Mouse (Mus musculus): Measurements from ENCODE around the gene Rras.

Rras gene

DNA sequence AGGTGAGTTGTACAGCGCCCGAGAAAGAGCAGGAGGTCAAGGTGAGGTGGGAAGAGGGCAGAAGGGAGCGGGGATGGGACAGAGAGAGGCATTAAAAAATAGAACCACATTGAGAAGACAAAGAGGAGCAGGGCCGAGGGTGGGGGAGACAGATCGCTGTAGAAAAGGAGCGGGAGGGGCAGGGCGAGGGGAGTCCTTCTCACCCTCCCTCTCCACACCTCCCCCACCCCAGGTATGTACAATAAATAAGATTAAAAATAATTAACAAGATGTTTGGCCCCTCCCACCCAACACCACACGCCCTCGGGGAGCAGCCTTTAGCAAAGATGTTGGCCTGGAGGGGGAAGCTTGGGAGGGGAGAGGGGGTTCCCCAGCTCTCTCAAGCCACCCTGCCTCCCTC, 10.0 kb downstream of the Rras start:
- no peak for DNase-seq

DNA sequence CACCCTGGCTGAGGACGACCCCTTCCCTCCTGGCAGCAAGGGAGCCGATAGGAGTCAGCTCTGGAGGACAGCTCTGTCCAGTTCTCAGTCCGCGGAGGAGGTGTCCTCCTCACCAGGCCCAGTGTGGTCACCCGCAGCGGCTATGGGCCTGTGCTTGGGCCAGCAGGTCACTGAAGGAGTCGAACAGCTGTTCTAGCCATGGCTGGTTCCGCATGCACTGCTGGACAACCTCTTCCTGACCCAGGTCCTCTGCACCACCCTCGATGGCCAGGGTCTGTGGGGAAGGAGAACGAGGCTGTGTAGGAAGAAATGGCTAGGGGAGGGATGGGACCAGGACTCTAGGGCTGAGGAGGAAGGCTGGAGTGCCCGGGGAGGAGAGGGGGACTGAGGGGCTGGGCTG, 10.6 kb downstream of the Rras start:
- no peak for DNase-seq

DNA sequence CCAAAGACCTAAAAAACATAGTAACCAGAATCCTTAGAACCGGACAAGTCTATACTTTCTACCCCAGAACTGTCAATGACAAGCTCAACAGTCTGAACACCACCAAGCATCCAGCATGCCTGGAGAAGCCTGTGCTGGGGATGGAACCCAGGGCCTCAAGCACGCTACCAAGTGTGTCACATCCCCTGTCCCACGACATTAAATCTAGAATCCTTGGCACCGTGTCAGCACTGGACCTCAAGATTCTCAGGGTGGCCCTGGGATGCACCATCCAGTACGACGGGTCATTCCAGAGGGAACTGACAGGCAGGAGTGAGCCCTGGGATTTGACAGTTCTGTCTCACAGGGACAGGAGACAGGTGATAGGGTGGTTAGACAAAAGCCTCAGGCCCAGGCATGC, 12.2 kb downstream of the Rras start:
- DNase-seq: no peak

DNA sequence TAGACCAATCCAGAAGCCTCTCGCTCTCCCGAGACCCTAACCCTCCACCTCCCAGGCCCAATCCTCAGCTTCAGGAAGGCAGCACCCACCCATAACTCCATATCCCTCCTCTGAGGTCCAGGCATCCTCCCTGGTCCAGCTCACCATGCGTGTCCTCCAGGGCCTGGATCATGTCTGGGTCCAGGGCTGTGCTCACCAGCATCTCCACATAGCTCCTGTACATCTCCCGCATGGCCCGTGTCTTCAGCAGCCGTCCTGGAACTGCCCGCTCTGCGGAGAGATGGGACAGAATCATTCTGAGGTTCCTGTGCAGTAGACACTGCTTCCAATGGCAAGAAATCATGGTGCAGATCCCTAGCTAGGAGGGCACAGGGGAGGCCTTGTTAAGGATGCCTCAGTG, 13.1 kb downstream of the Rras start:
- no peak for DNase-seq

DNA sequence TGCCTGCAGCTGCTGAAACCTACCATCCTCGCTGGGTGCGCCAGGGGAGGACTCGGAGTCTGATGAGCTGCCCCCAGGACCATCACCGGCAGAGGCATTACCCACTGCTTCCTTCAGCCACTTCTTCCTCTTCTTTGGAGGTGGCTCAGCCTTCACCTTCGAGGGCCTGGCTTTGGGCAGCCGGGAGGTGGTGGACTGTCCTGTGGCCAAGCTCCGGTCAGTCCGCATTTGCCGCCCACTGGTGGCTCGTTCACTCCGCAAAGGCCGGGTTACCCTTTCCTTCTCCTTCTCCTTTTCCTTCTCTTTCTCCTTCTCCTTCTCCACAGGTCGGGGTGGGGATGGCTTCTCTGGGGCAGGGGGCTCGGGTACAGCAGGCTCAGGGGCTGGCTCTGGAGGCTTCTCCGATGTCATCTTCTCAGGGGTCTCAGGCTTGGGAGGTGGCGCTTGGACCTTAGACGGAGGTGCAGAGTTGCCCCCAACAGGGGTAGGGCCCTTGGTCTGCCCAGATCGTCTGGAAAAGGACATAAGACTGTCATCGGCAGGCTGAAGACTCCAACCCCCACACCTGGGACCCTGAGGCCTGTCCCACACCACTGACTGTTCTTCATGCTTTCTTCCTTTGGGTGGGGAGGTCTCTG, 16.1 kb downstream of the Rras start:
- DNase-seq: no peak

DNA sequence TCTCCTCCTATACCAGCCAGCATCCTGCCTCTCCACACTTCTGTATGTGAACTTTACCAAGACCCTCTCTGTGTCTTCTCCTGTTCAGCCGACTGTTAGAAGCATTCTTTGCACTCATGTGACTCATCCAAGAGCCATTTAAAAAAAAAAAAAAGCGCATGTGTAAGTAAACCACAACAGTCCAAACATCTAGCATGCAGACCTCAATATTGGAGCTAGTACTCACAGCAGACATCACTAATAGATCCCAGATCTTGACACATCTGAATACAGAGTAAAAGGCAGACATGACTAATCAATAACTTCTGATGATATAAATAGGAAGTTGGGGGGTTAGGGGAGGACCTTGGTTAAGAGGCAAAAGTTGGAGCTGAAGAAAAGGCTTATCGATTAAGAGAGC, 17.9 kb downstream of the Rras start:
- no peak for DNase-seq

DNA sequence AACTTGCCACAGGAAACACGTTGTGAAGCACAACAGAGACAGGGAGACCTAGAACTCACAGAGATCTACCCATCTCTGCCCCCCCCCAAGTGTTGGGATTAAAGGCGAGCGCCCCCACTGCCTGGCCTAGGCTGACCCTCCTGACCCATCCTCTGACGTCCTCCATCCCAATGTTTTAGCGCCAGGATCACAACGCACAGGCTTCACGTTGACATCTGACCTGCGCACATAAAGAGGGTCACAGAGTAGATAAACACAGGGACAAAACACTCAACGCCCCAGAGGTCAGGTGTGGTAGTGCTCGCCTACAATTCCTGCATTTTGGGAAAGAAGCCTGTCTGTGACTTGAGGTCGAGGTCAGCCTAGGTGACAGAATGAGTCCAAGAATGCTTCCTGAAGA, 18.9 kb downstream of the Rras start:
- no peak for DNase-seq

DNA sequence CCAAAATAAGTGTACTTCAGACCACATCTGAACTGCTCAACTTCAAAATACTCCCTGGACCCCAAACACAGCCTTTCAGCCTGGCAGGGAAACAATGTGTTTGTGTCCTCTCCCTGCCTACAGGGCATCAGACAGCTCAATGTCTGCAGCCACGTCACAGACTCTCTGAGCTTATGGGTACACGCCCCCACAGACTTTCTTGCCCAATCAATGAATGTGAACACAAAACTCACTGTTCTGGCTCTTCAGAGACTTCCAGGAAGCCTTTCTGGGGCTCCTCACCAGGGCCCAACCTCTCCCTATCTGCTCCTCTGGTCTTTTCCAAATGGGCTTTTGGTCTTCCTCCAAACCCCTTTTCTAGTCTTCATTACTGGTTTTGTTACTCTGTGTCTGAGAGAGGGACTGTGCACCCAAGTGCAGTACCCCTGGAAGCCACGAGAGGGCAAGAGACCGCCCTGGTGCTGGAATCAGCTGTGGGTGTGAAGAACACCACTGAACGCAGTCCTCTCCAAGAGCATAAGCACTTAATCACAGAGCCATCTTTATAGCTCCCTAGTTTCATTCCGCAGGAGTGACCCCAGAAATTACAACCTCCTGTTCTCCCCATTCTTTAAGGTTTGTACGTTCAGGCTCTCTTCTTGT, 20.1 kb downstream of the Rras start:
- DNase-seq: peak; percentile 52 to 57

DNA sequence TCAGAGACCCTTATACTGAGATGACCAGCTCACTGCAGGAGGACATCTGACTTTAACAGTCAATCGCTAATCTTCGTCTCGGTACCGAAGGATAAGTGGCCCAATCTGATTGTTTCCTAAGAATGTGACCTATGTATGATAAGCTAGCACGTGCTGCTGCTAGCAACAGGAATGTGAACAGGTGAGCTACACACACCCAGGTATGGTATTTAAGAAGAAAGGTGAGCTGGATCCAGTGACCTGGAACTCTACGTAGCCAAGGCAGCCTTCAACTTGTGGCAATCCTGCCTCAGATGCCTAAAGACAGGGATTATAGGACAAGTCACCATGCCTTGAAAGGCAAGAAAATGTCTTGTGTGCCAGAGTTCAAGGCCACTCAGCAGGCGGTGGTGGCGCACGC, 20.6 kb downstream of the Rras start:
- no peak for DNase-seq

DNA sequence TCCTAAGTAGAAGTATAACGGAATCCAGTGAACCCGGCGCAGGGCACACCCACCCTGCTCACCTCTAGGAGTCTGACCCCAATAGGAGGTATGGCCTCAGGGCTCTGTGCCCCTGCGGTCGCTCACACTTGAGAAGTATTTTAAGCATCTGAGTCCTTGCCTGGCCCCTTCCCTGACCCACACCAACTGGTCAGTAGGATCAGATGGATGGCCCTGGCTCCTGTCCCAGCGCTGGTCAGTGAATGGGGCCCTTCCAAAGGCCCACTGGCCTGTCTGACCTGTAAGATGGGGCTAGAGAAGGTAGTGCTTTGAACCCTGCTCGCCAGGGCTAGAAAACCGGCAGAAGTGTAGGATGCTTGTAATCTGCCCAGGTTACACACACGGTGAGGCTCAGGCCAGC, 23.1 kb downstream of the Rras start:
- no peak for DNase-seq

DNA sequence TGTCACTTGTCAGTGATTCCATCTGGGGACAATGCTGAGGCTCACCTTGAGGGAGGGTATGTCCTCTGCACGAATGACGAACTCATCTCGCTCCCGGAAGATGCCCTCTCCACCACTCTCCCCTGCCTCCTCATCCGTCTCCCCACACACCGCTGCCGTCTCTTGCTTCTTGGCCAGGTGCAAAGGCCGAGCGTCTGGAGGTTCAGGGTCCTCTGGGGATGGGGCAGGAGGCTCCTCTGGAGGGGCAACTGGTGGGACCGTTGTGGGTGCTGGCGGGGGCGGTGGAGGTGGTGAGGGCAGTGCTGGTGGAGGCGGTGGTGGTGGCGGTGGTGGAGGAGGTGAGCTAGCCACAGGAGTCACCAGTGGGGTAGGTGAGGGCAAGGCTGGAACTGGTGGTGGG, 25.5 kb downstream of the Rras start:
- DNase-seq: no peak

DNA sequence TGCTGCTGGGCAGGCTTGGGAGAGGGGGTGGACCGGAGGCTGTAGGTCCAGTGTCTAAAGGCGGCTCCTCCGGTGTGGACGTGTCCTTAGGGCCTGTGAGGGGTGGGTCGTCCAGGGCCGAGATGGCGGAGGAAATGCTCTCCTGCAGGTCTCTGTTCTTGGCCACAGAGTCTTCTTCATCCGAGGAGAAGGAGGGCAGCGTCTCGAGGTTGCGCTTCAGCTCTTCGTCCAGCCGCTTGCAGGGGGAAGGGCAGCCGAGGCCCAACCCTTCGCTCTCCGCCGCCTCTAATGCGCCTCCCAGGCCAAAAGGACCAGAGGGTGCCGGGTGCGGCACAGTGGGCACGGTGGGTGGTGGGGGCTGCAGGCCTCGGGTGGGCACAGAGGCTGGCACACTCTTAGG, 28.0 kb downstream of the Rras start:
- DNase-seq: no peak

DNA sequence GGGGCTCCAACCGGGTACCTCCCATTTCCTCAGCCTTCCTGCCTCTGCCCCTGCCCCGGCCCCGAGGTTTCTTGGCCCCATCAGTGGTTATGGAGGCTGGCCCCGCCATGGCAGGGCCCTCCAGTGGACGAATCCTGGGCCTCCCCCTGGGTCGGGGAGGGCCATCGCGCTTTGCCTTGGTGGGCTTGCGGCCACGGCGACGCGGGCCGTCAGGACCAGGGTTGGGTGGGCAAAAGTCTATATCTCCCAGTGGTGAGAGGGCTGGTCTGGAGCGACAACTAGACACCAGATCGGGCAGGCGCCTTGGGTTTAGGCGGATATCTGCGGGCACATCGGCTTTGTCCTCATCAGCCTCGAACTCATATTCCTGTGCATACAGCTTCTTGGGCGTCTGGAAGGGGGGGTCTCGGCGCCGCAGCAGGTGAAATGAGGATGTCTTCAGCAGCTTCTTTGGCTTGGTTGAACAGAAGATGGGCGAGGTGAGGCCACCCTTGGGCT, 29.1 kb downstream of the Rras start:
- no peak for DNase-seq

DNA sequence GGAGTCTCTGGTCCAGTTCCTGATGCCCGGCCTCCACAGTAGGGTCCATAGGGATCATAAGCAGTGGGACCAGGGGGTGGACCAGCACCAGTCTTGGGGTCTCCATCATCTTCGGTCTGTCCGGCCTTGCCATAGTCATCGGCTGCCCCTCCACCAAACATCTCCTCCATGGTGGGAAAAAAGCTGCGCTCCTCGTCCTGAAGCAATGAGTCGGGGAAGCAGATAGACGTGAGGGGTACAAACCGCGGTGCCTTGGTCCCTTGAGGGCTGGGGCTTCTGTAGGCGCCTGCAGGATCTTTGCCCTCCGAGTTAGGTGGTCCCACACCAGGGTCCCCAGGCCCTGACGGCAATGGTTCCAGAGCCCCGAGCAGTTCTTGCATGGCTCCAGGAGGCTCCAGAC, 29.7 kb downstream of the Rras start:
- no peak for DNase-seq

DNA sequence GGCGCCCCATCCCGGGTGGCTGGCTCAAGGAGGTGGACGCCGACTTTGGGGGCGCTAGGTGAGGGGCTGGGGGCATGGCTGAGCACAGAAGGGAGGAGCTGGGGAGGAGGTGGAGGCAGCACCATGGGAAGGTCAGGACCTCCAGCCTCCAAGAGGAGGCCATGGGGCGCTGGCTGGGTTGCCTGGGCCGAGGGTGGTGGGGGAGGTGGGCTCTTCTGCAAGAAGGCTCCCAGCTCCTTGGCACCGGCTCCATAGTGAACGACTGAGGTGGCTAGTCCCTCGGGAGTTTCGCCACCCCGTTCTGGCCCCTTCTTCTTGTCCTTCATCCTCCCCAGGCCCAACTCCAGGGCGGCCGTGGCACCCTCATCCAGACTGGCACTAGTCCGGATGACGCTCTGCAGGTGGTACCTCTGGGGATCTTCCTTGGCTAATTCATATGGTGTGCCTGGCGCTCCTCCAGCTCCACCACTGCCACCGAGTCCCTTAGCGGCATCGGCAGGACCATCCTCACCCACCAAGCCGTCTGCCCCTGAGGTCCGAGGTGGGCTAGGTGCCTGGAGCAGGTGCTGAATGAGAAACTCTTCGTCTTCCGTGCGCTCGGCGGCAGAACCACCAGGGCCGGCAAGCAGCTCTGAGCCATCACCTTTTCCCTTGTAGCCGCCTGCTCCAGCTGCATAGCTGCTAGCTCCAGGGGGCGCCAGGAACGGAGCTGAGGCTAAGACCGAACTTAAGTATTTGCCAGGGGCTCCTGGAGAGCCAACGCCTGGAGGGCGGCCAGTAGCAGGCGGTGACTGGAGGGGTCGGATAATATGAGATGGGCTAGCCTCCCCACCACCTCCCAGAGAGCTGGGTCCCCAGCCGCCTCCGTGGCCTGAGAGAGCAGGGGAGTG, 30.5 kb downstream of the Rras start:
- no peak for DNase-seq

DNA sequence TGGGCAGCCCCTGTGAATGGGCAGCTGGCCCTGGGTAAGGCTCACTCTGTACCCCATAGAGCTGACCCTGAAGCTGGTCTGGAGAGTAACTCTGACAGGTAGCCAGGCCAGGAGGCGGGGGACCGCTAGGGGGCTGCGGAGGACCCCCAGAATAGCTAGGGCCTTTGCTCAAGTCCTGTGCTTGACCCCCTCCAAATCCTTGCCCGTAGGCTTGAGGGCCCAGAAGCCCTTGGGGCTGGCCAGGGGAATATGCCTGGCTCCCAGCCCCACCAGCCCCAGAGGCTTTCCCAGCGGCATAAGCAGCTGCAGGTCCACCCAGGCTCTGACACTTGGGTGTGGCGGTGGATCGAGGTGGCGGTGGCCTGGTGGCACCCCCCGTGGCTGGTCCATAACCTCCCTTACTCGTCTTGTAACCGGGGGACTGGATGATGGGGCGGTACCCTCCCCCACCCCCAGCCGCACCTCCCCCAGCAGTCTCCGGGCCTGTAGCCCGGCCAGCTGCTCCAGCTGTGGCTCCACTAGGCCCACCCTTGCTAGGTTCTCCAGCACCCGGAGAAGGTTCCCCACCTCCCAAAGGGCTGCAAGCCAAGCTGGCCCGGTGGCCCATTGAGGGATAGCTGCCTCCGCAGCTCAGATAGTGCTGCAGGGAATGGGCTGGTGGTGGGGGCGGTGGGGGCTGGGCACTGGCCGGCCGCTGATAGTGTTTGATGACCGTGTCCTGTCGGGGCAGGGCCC, 31.3 kb downstream of the Rras start:
- no peak for DNase-seq

DNA sequence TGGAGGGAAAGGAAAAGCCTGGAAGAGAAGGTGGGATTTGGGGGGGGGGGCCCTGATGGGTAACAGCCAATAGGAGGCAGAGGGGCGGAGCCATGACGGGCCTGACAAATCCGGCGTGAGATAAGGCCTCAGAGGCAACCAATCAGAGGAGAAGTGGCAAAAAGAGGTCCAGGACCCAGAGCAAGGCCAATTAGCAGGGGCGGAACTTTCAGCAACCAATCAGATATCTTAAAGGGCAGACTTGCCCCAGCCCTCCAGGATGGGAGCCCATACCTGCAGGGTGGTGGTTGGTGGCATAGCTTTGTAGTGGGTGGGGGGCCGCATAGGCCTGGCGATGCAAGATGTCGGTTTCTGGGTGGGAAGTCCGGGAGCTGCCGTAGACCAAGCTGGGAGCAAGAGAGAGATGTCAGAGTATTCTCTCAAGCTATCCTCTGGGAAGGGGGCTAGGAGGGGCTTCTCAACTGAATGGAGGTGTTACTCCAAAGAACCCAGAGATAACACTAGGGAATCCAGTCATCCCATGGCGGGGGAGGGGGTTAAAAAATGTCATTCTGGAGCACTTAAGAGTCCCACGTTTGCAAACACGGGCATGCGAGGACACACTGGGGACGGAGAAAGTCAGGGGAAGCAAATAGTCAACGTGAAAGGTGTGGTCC, 33.3 kb downstream of the Rras start:
- DNase-seq: peak; percentile 70 to 76

DNA sequence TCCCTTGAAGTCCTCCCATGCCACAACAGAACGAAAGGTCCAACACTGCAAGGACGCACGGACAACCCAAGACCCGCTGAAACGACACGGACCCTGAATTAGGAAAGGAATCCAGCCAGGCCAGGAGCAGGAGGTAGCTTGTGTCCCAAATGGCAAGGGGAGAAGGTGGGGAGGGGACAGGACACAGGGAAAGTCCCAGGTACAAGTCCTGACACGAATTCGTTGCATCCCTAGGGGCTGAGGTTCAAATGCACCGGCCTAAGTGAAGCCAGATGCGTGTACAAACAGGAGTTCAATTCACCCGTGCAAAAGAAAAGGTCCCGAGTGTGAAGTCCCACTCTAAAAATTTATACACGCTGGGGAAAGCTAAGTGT, 33.8 kb downstream of the Rras start:
- no peak for DNase-seq

DNA sequence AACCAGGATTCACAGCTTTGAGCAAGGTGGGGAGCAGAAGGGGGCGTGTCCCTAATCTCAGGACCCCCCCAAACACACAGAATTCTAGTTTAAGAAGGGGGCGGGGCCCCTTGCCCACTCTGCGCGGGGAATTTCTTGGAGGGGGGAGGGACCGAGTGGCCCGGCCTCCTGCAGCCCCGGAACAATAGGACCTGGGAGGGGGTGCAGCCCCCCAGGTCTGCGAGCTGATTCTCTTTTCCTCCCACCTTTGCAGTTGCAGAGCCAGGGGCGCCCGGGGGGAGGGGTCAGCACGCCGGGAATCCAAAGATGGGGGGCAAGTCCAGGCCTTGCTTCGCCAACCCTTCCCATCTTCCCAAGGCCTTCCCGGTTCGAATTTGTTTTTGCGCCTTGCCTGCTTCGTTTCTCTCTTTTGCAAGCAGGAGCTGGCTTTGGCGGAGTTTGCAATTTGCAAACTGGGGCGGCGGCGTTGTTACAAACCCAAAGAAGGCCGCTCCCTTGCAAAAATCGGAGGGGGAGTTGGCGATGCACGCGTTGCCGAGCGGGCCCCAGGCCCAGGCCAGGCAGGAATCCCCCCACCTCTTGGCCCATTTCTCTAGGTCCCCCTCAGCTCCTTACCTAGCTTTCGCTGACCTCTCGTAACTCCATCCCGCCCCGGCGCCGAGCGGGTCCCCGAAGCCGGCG, 34.6 kb downstream of the Rras start:
- peak; percentile 45 to 47 for DNase-seq

DNA sequence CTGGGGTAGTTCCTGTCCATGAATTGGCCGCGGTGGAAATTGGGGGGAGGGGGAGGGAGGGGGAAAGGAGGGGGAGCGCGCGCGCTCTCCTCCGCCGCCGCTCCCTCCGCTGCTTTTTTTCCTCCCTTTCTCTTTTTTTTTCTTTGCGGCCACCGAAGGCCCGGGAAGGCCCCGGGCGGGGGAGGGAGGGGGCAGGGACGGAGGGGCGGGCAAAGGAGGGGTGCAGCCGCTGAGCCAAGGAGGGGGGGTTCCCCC, 35.0 kb downstream of the Rras start, which contains the start of gene Prr12:
Gene Prr12 (minus strand): TSS at position 20 of the 255 bp plus-strand sequence.
- no peak for DNase-seq

DNA sequence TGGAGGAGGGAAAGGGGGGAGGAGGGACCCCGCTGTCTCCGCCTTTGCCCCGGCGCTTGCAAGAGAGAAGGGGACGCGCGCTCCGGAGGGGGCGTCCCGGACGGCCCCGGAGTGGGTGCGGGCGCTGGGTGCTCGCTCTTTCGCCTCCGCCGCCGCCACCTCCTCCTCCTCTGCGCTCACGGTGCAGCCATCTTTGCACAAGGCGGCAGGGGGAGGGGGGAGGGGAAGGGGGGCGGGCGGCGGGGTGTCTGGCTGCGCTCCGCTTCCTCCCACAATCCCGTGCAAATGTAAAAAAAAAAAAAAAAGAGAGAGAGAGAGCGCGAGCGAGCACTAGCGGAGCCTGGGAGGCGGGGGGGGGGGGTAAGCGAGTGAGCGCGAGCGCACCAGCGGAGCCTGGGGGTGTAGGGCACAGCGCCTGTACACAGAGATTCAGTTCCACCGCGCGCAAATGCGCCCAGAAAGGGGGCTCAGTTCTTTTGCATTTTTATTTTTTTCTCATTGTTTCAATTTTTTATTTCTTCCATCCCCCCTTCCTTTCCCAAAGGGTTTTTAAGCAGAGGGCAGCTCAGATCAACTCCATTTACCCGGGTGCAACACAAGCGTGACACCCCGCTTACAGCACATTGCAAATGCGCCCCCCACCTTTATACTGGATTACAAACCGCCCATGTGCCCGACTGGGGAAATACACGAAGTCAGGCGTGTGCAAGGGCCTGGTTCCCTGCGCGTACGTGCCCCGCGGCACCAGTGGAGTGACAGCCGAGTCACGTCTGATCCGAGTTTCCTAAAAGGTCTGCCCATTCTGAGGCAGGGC, 35.6 kb downstream of the Rras start:
- DNase-seq: peak; percentile 66 to 67
